Mouse (Mus musculus): ENCODE data around the gene Rexo4.

DNA sequence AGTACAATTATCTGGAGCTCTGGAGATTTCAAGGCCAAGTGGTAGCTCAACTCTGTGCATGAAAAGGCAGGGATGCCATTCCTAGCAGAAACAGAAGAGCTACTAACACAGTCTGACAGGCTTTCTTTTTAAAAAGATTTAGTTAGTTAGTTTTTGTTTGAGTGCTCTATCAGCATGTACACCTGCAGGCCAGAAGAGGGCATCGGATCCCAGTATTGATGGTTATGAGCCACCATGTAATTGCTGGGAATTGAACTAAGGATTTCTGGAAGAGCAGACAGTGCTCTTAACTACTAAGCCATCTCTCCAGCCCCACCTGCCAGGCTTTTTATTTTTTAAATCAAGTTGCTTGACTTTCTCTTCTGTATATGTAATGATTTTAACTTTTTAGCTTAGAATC lies 33.3 kb upstream of the Rexo4 start:
- no peak for TF ChIP-seq POLR2A (IDR thresholded peaks at IDR 0.05; ENCODE audit: borderline replicate concordance, control insufficient read depth, low read depth, low read length)
- no peak for TF ChIP-seq CTCF (IDR thresholded peaks at IDR 0.05; ENCODE audit: control insufficient read depth, insufficient read depth, low read length)
